9 mouse cellular contexts compared by ENCODE assay signal in the genomic region with DNA sequence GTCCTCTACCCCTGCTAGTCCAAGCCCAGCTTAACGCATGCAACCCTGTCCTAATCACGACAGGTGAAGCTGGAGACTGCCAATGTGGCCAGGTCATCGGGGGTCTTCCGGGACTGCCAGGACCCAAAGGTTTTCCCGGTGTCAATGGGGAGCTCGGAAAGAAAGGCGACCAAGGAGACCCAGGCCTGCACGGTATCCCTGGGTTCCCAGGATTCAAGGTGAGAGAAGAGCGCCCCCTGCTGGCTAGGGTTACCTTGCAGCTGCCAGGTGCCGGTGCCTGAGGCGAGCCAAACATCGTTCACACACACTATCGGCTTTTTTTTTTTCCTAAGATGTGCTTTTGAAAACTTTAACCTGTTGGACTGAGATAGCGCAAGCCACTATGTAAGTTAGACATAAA. TPM values are rescaled to one million over a fixed set of nuclear protein-coding genes. Genes with fewer than 3 reads are reported as not detected.
DNase-seq lines count a peak whose midpoint lies in the region; ATAC-seq and TF ChIP-seq lines count a peak whose summit lies in the region.
"Had no signal": no experiment of that assay in that cellular context is flagged by ENCODE, and none has a peak within 500 bp of the region (broad histone marks: within the 10 kb centered on the region; RNA-seq: fewer than 3 reads in every experiment).

No protein-coding gene starts in this region.

- dilution Hi-C loops in CH12.LX (cut with MboI; ENCODE audit: extremely low pct_ligation_motif_present, extremely low pct_unique_long_range_greater_than_20kb, low sequenced_read_pairs): no loop called here

- no peak overlapping the region for H3K9ac ChIP-seq in CH12.LX (ENCODE audit: insufficient read depth, low read depth)
- H3K9ac ChIP-seq in liver, adult 2 months (ENCODE audit: low read depth, low read length): no peak overlapping the region
- H3K9ac ChIP-seq: heart, embryonic 13.5 days had no signal

- TF ChIP-seq POLR2A in CH12.LX (IDR thresholded peaks at IDR 0.05; ENCODE audit: low read depth, low read length): no peak
- TF ChIP-seq POLR2A in cortical plate, adult 2 months (IDR thresholded peaks at IDR 0.05; ENCODE audit: extremely low read depth, insufficient read depth, low read length): no peak
- no peak for TF ChIP-seq POLR2A in liver, adult 2 months (IDR thresholded peaks at IDR 0.05; ENCODE audit: extremely low read depth, insufficient read depth, low read length)

- WGBS in liver, adult 2 months: 69% methylated on average over 14 of the region's 14 CpGs

- H3K79me2 ChIP-seq in CH12.LX (replicated peaks; ENCODE audit: control insufficient read depth, extremely low read depth, insufficient read depth, poor library complexity, severe bottlenecking): no peaks in the 10 kb centered on the region
- H3K79me2 ChIP-seq in liver, adult 2 months (ENCODE audit: control insufficient read depth, insufficient read depth, low read length): no peaks in the 10 kb centered on the region

- in situ Hi-C loops in CH12.LX (cut with MboI; ENCODE audit: low pct_ligation_motif_present, low pct_unique_long_range_greater_than_20kb, low sequenced_read_pairs): loop anchor here (10.0 kb wide), 1 partner anchor 274 kb away; no protein-coding TSS in a partner anchor

- no peak overlapping the region for H3K4me3 ChIP-seq in CH12.LX (replicated peaks in 1 of 3; ENCODE audit: low read depth in 2 of 3, low read length in 2 of 3, poor library complexity in 1 of 3)
- no peak overlapping the region for H3K4me3 ChIP-seq in cortical plate, adult 2 months (ENCODE audit: insufficient read depth, low read length)
- no peak overlapping the region for H3K4me3 ChIP-seq in liver, adult 2 months (ENCODE audit: insufficient read depth, low read depth, low read length)
- H3K4me3 ChIP-seq: heart, embryonic 13.5 days had no signal

- peak; percentile 57 for TF ChIP-seq RAD21 in CH12.LX (IDR thresholded peaks at IDR 0.05; ENCODE audit: low read depth, low read length)

- no peak overlapping the region for H3K4me2 ChIP-seq in CH12.LX (ENCODE audit: insufficient read depth, low read depth, poor library complexity, severe bottlenecking)
- H3K4me2 ChIP-seq: heart, embryonic 13.5 days had no signal

- peak; percentile 51 for DNase-seq in layer of hippocampus, adult 11-12 months (ENCODE audit: low spot score)
- DNase-seq in layer of hippocampus, adult 9-10 months (ENCODE audit: low spot score): no peak
- DNase-seq in CH12.LX (ENCODE audit: extremely low read depth) (peak; percentile 51), R1 (ENCODE audit: low read depth, low spot score) (peak; percentile 70)
- DNase-seq in liver, adult 2 months (ENCODE audit: extremely low read depth, low read depth, low spot score): peak; percentile 17
- DNase-seq in spleen, postnatal 4 days (ENCODE audit: low spot score in 2 of 2): peak; percentile 33 to 80

- ATAC-seq in frontal cortex, adult (ENCODE audit: low TSS enrichment): no peak

- H3K4me1 ChIP-seq in CH12.LX (ENCODE audit: control insufficient read depth in 1 of 2, insufficient read depth in 2 of 2): peaks cover 0 to 4% of the 10 kb centered on the region in 2 experiments; a peak in 1 of 4 replicates
- peaks cover 15% of the 10 kb centered on the region for H3K4me1 ChIP-seq in cortical plate, adult 2 months (ENCODE audit: control insufficient read depth, insufficient read depth, low read length)
- H3K4me1 ChIP-seq in liver, adult 2 months (ENCODE audit: control insufficient read depth, insufficient read depth, low read length): no peaks in the 10 kb centered on the region

- H3K27ac ChIP-seq in CH12.LX (ENCODE audit: insufficient read depth, low read depth): no peak overlapping the region
- no peak overlapping the region for H3K27ac ChIP-seq in cortical plate, adult 2 months (ENCODE audit: insufficient read depth, low read length)
- no peak overlapping the region for H3K27ac ChIP-seq in liver, adult 2 months (replicated peaks; ENCODE audit: insufficient read depth, low read depth, low read length)
- H3K27ac ChIP-seq: heart, embryonic 13.5 days had no signal

- peak; percentile 41 to 77 for TF ChIP-seq CTCF in CH12.LX (conservative IDR thresholded peaks at IDR 0.05 in 1 of 2, IDR thresholded peaks at IDR 0.05 in 1 of 2; ENCODE audit: low read depth in 2 of 2, low read length in 2 of 2)
- TF ChIP-seq CTCF in cortical plate, adult 2 months (IDR thresholded peaks at IDR 0.05; ENCODE audit: extremely low read depth, insufficient read depth, low read length): peak; percentile 47
- TF ChIP-seq CTCF in liver, adult 2 months (IDR thresholded peaks at IDR 0.05; ENCODE audit: low read depth, low read length): peak; percentile 82

- H3K27me3 ChIP-seq in CH12.LX (replicated peaks): peaks cover 66% of the 10 kb centered on the region
- no peaks in the 10 kb centered on the region for H3K27me3 ChIP-seq in liver, adult 2 months (ENCODE audit: control insufficient read depth, insufficient read depth, low read length)
- H3K27me3 ChIP-seq: heart, embryonic 13.5 days had no signal

- no peaks in the 10 kb centered on the region for H3K9me3 ChIP-seq in CH12.LX (replicated peaks; ENCODE audit: low read length)
- H3K9me3 ChIP-seq: heart, embryonic 13.5 days had no signal

- H3K36me3 ChIP-seq in CH12.LX (replicated peaks in 1 of 2; ENCODE audit: control insufficient read depth in 1 of 2, insufficient read depth in 1 of 2, low read length in 1 of 2): no peaks in the 10 kb centered on the region
- H3K36me3 ChIP-seq in liver, adult 2 months (ENCODE audit: control insufficient read depth, insufficient read depth, low read length): no peaks in the 10 kb centered on the region

- no peak for TF ChIP-seq EP300 in CH12.LX (IDR thresholded peaks at IDR 0.05; ENCODE audit: low read length)

TF ChIP-seq in CH12.LX, 34 proteins besides CTCF, POLR2A, EP300 and RAD21:
- TF ChIP-seq USF2 (conservative IDR thresholded peaks at IDR 0.05; ENCODE audit: low read depth, low read length) (no peak), RCOR1 (conservative IDR thresholded peaks at IDR 0.05; ENCODE audit: low read depth, low read length) (no peak), SMC3 (IDR thresholded peaks at IDR 0.05; ENCODE audit: low read depth, low read length) (peak; percentile 58)

RNA-seq across cellular contexts. Expression of a gene that starts 57.4 kb away (rescaled TPM):
- total RNA-seq in CH12.LX (2012; rRNA removed) (18.2 and 23.2 TPM in 2 replicates), CH12.LX (2014; rRNA removed) (19.0 and 22.8 TPM in 2 replicates)
- polyA plus RNA-seq in CH12.LX (2012; ENCODE audit: insufficient read length, low read depth): 12.8 and 17.2 TPM in 2 replicates
- polyA plus RNA-seq in cortical plate, adult 2 months (2012; rRNA removed): 0.98 and 1.2 TPM in 2 replicates
- total RNA-seq in liver, adult 2 months (2014; rRNA removed): 15.9 and 19.7 TPM in 2 replicates
- polyA plus RNA-seq in liver, adult 2 months (2012; rRNA removed): 21.2 and 23.0 TPM in 2 replicates
